Mouse (Mus musculus) activated CD4-positive, CD25-positive, alpha-beta regulatory T cell, adult 4 months (primary cell): ENCODE data around the gene Sdk1. TPM values are rescaled to one million over a fixed set of nuclear protein-coding genes. Genes with fewer than 3 reads are reported as not detected.

Source experiments
- ATAC-seq: one replicate; pipeline ENCODE4 v1.8.0; 2017
- polyA plus RNA-seq, 2 experiments: library from polyadenylated mRNA; unstranded; fragments of 100-300 nt; shearing (Covaris generic); gene quantifications; one replicate each; pipeline ENCODE4 v1.2.1; 2017

The Sdk1 gene
- polyA plus RNA-seq, 2 experiments from 2014 or later: 0.19 TPM; not detected in 1

- no peak for ATAC-seq
These were observed 103.1 kb downstream of the Sdk1 start for GRCm38 (mm10) chr5:141344376-141344775.

DNA sequence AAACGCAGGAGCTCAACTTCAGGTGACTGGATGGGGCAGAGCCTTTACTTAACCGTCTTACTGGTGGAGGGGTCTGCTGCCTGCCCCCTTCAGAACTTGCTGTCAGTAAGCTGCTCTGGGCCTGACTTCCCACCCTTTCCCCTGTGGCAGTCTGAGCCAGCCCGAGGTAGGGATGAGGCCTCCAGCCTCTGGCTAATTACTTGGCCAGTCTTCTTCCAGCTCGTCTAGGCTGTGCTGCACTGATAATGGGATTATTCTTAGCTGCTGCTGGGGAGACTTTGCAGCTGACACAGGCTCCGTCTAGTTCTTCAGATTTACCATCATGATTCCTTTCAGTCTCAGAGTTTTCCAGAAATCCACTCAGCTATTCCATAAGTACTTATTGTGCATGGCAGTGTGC is 104.2 kb downstream of the Sdk1 start:
- no peak for ATAC-seq

DNA sequence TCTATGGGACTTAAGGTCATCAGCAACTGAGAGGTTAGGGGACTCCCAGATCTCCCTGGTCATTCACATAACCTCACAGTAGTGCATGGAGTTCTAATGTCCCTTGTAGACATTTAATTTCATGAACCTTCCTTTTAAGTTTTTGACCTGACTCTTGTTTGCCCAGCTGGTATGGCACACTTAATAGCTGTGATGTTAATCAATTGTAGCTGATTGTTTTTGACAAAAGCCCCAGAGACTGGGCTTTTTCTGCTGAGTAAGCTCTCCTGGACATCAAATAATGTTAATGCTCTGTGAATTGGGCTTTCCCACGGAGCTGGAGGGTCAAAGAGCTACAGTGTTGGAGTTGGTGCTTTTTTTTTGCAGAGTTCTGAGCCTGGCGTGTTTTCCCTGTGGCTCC is 121.4 kb downstream of the Sdk1 start:
- ATAC-seq: no peak

DNA sequence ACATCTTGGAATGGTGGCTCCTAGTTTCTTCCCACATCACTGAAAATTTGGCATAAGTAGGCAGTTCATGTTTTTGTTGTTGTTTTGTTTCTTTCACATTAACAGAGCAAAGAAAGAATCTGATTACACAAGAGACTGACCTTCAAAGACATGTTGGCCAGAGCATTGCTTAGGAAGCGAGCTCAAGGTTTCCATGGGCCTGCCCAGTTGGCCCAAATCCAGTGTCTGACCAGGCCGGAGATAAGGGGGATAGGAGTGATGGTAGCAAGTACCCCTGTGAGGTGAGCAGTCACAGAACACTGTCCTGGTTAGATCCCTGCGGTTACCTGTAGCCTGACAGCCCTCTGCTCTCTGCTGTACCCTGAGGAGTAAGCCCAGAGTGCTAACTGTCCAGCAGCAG is 122.7 kb downstream of the Sdk1 start:
- ATAC-seq: no peak

GRCm38 (mm10) chr5:141368567-141368966 is 127.3 kb downstream of the Sdk1 start:
- ATAC-seq: no peak

DNA sequence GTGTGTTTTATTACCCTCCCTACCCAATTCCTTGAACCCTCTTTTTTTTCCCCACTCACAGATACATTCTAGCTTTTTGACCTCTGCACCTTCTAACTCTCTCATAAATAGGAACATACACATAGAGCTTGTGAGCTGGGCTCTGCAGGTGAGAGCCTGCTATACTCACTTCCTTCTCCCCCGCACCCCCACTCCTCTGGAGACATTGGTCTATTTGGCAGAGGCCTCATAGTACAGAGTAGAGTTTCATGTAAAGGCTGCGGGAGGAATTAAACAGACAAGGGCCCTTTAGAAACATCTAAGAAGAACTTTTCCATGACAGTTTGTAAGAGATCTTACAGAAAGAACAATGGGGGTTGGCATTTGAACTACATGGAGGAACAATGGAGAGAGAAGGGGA is 133.5 kb downstream of the Sdk1 start:
- ATAC-seq: no peak

DNA sequence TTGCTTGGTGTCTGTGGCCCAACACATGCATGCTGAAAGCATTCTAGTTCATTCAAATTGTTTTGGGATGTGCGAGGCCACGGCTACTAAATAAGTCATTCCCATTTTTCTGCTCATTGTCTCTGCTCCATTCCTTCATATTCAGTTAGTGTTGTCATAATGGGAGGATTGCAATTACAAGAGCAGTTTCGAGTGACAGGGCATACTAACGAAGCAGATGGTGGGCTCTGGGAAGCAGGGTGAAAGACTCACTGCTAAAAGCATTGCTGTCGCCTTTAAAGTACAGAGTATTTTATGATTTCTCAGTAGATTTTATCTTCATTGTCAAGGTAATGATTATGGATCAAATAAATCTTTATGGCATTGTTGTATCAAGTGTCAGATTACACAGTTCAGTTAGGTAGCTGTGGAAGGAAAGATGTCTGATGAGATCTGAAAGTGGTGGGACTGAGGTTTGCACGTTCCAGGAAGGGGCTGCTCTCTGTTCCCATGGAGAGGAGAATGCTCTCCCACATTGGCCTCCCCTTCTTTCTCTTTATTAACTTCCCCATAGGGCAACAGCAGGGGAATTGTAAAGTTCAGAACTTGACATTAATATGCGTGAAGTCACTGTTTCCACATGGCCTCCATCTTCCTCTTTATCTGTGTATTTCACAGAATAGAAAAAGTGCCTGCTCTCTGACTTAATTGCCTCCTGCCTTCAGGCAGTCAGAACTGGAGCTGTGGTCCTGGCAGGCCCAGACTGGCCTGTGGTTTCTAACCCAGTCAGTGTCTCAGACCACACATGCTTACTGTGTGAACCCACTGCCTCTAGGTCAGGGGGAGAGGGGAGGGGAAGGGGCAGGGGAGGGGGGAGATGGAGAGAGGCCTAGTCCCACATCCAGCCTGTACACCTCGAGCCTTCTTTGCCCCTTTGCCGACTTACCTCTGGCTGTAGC is 138.8 kb downstream of the Sdk1 start:
- ATAC-seq: no peak

DNA sequence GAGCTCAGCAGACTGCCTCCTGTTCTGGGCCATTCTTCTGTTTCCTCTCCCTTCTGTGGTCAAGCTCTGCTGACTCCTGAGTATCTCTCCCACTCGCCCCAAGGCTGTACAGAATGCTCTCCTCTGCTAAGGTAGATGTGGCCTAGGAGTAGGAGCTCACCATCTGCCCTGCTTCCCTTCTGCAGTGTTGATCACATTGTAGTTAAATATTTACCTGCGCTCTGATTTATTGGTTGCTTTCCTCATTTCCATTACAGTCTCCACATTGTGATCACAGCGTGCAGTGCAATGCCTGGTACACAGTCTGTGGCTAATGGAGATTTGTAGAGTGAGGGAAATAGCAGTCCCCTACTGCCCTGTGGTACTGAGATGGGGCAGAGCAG is 139.5 kb downstream of the Sdk1 start:
- no peak for ATAC-seq

DNA sequence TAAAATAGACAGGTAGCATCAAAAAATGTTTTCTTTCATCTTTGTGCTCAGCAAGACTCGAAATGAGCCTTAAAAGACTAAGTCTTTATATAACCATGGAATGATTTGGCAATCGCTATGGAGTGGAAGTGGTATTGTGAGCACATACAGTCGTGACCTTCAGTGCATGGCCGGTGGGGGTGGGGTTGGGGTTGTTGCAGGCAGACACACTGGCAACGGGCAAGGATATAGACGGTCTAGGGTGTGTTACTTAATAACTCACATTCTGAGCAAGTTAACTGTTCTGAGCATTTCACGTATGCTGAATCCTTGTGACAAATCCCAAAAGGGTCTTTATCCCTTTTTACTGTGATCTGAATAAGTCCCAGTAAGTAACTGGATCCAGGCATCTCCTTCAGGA is 140.3 kb downstream of the Sdk1 start:
- no peak for ATAC-seq

DNA sequence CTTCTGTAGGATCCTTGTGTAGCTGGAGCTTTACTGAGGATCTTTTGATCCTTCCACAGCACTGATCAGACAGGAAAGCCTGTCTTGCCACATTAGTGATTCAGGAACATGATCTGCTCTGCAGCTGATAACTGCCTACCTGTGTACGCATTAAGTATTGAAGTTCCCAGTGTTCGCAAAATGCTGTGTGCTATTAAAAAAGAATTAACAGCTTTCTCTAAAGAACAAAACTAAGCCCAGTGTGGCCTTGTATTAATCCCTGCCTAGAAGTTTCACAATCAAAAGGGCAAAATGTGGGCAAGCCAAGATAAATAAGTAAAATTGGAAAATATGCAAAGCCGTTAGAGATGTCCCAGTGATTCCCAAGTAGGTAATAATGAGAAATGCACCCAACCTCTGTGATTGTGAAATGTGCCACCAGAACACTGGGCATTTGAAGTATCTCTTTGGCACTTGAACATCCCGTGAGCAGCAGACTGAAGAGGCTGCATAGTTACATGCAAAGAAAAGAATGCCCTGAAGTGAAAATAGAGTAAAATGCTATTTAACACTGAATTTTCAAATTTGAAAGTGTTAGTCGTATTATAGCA is 141.1 kb downstream of the Sdk1 start:
- ATAC-seq: no peak

DNA sequence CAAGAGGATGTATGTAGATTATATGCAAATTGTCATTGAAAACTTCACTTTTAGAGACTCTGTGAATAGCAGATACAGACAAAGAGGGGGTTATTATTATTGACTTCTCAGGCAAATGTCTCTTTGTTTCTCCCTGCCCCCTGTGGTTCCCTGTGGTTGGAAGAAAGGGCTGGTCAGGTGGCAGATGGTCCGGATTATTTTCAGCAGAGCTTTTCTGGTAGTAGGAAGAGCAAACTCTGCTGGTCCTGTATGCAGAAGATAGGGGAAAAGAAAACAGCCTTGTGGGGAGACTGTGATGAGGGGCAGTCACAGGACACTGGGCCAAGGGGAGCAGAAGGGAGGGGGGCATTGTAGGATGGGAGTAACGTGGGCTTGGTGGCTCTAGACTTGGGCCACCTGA is 147.2 kb downstream of the Sdk1 start:
- no peak for ATAC-seq

GRCm38 (mm10) chr5:141390541-141390940 is 149.3 kb downstream of the Sdk1 start:
- no peak for ATAC-seq

- ATAC-seq: no peak
These were observed 149.9 kb downstream of the Sdk1 start for GRCm38 (mm10) chr5:141391153-141391552.

- no peak for ATAC-seq
These were observed 152.6 kb downstream of the Sdk1 start for GRCm38 (mm10) chr5:141393846-141394245.

GRCm38 (mm10) chr5:141394586-141394985 is 153.3 kb downstream of the Sdk1 start:
- no peak for ATAC-seq

GRCm38 (mm10) chr5:141403741-141404140 is 162.5 kb downstream of the Sdk1 start:
- no peak for ATAC-seq

GRCm38 (mm10) chr5:141404651-141405050 is 163.4 kb downstream of the Sdk1 start:
- ATAC-seq: no peak

GRCm38 (mm10) chr5:141406926-141407325 is 165.6 kb downstream of the Sdk1 start:
- no peak for ATAC-seq

GRCm38 (mm10) chr5:141413013-141413412 is 171.7 kb downstream of the Sdk1 start:
- ATAC-seq: no peak

DNA sequence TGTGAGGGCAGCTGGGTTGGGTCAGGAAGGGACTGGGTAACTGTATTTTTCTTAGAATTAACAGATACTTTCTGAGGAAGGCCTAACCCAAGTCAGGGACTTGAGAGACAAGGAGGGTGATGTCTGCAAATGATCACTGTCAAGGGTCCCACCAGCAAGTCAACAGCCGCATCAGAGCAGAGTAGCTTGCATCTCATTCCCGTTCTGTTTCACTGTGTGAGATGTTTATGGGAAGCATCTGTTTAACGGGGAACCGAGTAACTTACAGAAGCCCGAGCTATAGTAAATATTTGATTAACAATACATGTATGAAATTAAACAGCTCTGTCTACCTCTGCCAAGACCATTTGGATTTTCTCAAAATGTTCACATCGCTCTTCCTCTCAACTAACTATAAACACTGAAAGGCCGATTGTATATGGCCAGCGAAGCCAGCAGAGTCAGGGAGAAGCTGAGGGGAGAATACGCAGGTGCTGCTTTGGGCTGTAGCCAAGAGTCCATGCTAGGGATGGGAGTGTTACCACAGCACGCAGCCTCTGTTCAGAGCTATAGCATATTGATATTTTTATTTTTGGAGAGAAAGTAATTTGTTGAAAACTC is 174.5 kb downstream of the Sdk1 start:
- no peak for ATAC-seq

- ATAC-seq: no peak
These were observed 186.8 kb downstream of the Sdk1 start for GRCm38 (mm10) chr5:141428132-141428531.

DNA sequence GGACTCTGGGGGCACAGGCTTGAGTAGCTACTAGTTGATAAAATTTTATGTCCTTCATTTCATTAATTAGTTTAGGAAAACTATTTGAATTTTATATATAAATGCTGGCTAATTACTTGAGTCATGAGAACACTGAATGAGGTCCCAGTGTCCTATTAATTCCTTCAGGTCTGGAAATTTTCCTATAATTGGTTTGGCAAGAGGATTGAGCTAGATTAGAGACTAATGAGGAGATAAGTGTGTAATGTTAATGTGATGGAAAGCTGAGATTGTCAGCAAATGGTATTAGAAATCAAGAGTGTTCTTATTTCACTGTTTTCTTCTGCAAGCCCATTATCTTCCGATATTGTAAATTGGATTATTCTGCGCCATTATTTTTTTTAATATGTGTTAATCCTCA is 192.0 kb downstream of the Sdk1 start:
- ATAC-seq: no peak

GRCm38 (mm10) chr5:141447247-141447646 is 206.0 kb downstream of the Sdk1 start:
- ATAC-seq: no peak

DNA sequence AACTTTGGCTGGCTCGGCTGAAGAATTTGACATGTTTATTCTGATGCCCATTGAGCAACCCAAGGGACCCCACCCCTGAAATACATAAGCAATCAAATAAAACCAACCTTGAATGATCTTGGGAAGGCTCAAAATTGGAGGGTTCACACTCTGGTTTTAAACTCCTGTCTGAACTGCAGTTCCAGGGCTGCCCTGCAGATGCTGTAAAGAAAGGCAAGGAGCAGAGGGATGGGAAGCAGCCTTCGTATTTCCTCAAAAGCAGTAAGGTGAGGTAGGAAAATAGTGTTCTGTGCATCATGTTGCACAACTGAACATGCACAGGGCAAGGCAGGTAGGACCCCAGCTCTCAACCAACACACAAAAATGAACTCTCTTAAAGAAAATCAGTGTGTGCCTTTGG is 222.1 kb downstream of the Sdk1 start:
- no peak for ATAC-seq
